Mouse (Mus musculus) hematopoietic stem cell, adult 5-6 weeks (primary cell): ENCODE results near the gene Wdr11. TPM values are rescaled to one million over a fixed set of nuclear protein-coding genes. Genes with fewer than 3 reads are reported as not detected.

Source experiments
- ATAC-seq, 2 experiments: fragments of 125-278 bp in 1 of 2; replicated peaks in 1 of 2; 2 replicates each; pipeline ENCODE4 v1.8.0; 2016 to 2017; ENCODE audit warnings: inconsistent platforms in 2 of 2, mild to moderate bottlenecking in 2 of 2, moderate number of reproducible peaks in 2 of 2, low read depth in 1 of 2, moderate TSS enrichment in 1 of 2; ENCODE audit not compliant: low FRiP score in 2 of 2, poor library complexity in 2 of 2, severe bottlenecking in 2 of 2, insufficient read depth in 1 of 2, low TSS enrichment in 1 of 2
- total RNA-seq: library from RNA; stranded (forward); fragments of 172-1452, 232-1000 nt; gene quantifications from 2 replicates; pipeline ENCODE4 v1.2.3, GENCODE M21; 2017

The Wdr11 gene
- total RNA-seq, 1 experiment from 2014 or later = 25.0 TPM

DNA sequence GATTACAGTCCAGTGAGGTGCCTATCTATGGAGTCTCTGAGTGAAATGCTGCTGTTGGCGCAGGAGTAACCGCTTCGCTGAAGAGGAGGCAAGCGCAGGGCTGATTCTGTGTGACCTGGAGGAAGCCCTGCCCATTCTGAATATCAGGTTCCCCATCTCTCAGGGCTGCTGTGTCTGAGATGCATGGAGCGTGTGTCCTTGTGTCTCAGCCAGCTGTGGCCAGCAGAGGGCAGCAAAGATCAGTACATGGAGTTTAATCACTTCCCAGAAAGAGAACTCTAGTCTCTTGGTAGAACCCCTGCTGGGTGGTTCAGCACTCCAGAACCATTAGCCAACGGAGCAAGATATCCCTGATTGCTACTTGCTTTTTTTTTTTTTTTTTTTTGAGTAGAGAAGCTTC lies 57.3 kb downstream of the Wdr11 start:
- ATAC-seq = peak; percentile 85 to 86

DNA sequence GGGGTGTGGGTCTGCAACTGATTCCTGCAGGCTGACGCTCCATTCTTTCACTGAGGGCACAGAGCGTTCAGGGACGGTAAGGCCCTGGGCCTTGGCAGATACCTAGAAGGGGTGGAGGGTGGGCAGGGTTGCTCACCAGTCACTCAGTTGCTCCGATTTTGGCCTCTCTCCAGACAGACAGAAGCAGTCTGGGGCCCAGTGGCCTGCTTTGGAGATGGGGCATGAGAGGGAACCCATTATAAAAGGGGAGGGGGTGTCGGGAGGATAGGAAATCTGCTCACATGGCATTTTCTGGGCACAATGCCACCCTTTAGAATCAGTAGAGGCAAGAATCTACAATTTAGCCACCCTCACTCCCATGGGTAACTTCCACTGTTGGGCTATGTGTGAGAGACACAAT lies 59.1 kb downstream of the Wdr11 start:
- ATAC-seq = no peak

DNA sequence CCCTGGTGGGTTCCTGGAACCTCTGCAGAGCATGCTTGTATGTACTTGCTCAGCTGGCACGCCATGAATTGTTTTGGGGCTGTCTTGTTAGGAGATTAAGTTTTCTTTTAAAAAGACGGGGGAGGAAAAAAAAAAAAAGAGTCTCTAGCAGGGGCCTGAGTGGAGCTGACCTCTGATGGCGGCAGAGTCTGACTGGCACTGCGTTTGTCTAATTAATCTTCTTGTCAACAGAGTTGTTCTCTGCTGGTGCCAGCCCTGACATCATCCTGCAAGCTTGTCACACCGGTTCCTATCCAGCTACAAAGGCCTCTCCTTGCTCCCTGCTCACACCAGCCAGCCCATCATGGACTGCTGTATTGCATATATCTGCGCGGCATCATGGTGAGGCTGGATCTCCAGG lies 60.1 kb downstream of the Wdr11 start:
- no peak for ATAC-seq

DNA sequence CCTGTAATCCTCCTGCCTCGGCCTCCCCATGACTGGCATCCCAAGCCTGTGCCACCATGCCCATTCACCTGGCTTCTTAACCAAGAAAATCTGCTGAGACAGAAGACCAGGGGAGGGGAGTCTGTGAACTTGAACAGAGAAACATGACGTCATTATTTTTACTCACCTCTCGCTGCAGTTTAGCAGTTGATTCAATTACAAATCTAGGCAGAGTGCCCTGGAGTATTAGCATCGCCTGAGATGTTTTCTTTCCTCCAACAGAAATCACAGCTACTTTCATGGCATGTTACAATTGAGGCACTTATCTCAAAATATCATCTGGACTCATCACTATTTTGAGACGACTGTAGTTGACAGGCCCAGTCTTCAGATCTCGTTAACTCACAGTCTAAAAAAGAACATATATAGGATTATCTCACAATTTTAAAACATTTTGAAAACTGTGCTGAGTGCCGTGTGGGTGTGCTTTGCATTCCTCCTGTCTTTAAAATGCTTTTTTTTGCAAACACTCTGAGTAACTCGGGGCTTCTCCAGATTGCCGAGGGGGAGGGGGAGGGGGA lies 61.3 kb downstream of the Wdr11 start:
- no peak for ATAC-seq

DNA sequence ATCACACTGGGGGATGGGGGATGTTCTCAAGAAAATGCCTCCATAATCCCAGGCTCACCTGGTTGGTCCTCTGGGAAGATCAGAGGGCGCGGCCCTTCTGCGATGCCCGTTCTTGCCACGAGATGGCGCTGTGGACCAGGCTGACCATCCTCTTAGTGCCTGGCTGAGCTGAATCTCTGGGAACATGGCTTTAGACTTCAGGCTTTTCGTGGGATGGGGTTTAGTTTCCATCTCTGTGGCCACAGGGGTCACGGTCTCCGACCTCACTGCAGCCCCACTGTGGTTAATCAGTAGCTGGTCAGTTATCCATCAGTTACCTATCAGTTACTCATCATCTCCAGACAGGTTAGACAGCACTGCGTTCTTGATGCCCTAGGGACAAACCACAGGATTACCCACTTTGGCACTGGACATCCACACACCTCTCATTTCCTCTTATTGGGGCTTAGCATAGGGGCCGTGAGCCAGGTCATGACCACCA lies 62.2 kb downstream of the Wdr11 start:
- peak; percentile 28 to 62; a peak in 1 of 4 replicates for ATAC-seq

DNA sequence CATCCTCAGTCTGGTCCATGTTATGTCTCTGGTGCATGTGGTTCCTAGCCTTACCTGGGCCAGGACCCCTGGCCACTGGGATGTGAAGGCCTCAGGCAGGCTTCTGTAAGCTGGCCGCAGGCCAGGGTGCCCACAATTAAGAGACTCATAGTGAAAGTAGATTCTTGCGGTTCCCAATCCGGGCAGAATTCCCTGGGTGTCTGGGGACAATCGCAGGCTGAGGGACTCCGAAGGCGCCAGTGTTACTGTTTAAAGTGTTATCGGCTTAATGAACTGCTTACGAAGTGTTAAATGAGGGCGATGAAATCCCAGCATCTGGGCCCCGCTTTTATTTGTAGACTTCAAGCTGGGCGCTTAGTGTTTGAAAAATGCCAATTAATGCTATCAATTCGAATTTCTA lies 63.3 kb downstream of the Wdr11 start:
- ATAC-seq = no peak

DNA sequence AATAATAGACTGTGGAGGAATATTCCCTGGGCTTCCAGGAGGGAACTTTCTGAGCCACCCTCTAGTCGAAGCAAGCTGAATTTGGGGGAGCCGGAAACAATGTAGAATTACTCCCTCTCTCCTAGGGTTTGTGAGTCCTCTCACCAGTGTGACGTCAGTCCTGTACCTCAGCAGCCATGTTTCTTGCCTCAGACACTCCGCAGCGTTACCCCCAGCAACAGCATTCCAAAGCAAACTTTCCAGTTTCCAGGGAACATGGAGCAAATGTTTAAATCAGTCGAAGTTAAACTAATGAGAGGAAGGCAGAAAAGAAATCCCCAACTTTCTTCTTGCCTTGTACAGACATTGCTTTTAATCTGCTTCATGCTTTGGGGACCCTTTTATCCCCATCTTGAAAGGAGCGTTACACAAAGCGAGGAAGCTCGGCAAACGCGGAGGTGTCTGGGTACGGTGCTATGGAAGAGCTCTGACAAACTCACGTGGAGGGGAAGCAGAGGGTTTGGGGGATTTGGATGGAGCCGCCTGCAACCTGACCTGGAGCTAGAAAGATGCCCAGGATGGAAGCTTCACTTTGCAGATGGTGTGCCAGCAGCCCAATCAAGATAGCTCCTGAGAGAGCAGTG lies 64.1 kb downstream of the Wdr11 start:
- no peak for ATAC-seq

DNA sequence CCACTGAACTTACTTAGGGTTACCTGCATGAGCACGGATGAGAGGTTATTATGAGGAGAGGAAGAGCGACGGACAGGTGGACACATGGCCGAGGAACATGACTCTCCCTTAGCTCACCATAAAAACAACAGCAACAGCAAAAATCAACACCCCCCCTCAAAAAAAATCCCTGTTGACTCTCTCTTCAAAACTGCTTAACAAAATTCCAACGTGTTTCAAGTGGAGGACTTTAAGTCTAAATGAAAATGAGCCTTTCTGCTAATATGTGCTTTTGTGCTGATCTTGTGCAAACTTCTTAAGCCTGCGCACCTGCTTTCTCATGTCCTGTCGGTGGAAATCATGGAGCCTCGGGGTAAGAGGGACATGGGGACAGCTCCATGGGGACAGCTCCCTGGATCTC lies 66.2 kb downstream of the Wdr11 start:
- ATAC-seq = no peak

DNA sequence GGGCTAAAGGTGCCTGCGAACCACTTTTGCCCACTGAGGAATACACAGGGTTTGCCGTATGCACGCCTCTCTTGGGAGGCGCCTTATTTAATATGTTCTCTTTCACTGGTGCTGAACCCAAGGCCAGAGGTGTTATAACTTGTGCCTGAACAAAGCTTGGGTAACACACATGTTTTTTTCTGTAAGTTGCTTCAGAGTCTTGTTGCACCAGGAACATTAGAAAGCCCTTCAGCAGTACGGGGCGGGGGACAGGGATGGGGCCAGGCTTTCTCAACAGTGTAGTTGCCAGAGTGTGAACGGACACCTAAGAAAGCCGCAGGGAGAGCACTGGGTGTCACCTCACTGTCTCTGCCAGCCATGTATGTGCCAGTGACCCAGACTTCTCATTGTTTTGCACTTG lies 68.1 kb downstream of the Wdr11 start:
- ATAC-seq = no peak

DNA sequence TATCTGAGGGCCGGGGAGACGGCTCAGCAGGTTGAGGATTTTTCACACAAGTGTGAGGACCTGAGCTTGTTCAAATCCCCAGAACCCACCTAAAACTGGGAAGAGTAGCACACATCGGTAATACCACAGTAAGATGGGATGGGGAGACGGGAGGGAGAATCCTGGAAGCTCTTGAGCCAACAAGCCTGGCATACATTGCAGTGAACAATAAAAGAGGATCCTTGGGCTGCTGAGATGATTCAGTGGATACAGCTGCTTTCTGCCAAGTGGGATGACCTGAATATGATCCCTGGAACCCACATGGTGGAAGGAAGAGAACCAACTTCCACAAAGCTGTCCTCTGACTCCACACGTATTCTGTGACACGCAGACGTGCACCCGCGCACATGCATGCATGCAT lies 68.9 kb downstream of the Wdr11 start:
- ATAC-seq = no peak

DNA sequence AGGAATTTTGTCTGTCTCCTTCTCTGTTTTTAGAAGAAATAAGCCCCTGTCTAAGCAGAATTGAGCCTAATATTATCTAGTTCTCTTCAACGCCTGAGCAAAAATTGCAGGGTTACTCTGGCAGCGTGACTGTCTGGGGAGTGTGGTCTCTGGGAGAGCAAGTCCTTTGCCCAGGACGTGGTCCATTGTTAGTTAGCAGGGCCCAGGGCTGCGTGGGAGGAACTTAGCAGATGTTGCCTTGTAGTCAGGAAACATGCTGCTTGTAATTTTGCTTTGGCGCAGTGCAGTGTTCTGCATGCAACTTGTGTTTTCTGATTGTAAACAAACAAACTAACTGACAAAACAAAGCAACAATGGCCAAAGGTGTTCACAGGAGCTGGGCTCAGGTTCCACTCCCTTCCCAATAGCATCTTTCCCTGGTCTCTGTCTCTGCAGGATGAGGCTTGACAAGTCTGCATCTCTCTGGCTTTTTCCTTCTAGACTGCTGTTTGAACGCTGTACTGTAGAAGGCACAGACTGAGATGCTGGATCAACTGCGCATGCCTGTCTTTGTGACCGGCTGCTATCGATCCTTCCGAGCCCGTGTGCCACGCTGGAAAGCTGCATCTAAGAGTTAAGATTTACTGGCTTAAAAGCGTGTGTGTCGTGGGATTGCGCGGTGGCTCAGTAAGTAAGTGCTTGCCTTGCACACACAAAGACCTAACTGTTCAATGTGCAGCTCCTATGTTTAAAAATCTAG lies 70.6 kb downstream of the Wdr11 start:
- ATAC-seq = no peak

DNA sequence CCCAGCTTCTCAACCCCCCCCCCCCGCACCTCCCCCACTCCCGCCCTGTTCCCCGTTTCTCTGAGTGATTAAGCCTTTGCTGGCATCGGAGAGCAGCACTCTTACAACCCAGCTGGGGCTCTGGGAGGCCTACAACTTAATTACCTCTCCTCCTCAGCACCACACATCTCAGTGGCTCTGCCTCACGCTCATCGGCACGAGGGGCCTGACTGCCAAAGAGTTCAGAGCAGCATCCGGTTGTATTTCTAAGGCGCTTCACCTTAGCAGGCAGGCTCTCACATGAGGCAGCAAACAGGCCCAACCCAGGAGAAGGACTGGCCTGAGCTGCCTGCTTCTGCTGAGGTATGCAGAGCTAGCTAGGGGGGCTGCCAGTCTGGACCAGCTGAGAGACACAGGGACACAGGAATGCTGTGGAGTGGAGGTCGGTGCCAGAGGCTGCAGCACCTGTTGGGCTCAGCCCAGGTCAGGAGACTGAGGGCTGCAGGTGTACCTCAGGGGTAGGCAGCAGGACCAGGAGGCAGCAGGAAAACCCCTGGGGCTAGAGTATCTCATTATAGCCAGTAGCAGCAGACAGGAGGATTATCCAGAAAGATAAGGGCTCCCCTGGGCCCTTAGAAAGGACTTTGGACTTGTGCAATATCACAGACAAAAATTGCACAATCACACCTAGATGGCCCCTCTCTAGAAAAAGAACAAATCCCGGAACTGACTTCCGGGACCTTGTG lies 72.3 kb downstream of the Wdr11 start:
- no peak for ATAC-seq

DNA sequence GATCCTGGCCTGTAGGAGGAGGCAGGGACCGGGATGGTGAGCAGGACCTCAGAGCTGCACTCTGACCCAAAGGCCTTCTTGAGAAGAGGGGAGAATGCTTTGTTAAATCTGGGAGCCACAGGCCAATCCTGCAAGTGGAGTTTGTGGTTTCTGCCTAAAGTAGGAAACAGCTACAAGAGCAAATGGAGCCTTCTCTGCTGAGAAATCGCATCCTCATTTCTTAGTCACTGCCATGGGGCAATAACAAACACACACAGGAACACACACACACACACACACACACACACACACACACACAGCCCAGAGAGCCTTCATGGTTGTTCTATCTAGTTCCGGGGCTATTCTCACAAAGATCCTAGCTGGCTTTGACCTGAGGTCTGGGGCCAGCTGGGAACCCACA lies 73.7 kb downstream of the Wdr11 start:
- no peak; a peak in 1 of 4 replicates for ATAC-seq

DNA sequence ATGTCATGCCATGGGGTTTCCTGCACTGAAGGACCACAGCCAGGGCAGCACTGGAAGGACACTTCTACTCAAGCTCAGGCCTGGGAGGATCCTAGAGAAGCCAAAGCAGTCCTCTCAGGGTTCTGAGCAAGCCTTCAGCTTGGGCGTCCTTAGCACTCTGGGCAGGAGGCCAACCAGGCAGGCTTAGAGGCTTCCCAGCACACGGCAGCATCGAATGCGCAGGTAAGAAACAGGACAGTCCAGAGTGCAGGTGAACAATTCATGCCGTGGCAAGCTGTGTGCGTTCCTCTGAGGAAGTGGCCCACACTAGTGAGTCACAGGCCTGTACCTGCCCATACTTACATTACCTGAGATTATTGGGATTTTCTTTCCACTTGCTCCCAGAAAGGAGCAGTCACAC lies 74.3 kb downstream of the Wdr11 start:
- ATAC-seq = no peak

DNA sequence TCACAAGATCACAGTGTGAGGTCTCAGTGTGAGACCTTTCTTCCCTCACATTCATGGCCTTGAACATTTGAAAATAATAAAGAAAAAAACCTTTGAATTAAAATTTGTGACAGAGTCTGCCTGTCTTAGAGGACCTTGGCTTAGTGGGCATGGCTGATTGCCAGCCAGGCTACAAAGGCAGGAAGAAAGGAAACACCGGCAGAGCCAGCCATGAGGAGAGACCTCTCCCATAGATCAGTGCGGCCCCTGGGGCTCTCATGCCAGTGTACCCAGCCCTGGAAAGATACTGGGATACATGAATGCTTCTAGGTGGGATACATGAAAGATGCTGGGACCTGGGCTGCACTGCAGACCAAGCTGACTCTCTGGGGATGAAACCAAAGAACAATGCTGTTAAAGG lies 74.9 kb downstream of the Wdr11 start:
- no peak for ATAC-seq

DNA sequence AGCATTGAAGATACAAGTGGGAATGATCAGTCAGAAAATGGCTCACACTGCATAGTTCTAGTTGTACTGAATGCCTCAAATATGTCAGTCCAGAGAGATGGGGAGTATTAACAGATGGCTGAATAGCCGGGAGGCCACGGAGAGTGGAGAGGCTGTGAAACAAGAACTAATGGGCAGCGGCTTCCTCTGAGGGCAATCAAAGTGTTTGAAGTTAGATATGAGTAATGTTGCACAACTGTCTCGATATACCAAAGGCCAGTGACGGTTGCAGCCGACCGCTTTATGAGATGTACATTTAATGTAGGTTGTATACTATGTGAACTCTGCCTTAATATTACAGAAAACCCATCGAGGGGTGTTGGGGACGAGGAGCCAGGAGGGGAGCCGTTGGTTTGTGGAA lies 78.6 kb downstream of the Wdr11 start:
- ATAC-seq = no peak

DNA sequence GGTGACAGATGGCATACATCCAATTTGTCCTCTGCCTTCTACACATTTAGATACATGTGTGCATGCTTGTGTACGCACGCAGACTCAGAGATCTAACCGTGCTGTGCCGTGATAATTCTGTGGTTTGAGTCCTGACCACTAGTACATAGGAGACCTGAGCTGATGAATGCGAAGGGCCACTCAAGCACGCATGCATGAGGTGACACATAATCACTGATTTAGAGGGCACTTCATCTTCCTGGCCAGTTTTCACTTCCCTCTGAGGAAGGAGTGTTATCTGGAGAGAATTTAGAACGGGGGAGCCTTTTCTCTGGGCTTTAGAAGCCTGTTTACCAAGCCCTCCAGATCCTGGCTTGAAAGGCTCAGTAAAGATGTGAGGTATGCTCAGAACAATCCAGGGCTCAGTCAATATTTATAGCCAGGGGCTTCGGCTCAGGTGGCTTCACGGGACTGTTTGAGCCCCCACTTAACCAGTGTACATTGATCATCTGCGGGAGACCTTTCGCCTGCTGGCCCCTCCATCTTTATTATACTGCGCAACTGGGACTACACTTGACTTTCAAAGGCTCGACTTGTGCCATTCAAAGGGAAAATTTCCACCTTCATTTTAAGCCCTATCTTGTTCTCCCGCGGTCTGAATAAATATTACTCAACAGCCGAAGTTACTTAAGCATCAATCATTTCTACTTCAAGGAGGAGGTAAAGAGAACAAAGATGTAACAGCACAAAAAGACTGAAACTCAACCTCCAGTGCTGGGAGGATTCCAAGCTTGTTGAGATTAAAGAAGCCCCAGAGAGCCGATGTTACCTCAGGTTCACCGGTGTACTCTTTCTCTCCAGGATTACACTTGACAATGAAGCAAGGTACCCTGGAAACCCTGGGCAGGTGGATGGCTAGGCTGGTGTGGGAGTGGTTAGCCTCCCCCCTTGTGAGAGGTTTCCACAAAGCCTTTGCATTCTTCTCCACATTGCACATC lies 80.3 kb downstream of the Wdr11 start:
- ATAC-seq = no peak
